Mouse (Mus musculus) hindbrain, embryonic 10.5 days (tissue): ENCODE results near the gene Gemin5. TPM values are rescaled to one million over a fixed set of nuclear protein-coding genes. Genes with fewer than 3 reads are reported as not detected.

Source experiments
- DNase-seq: peaks from one replicate; pipeline ENCODE4 v3.0.0-alpha.2; 2017; ENCODE audit warnings: low spot score
- H3K27ac ChIP-seq: fragments of 300-500 bp; sonication (generic); 2 replicates; pipeline ENCODE4 v1.5.1; 2016; ENCODE audit warnings: mild to moderate bottlenecking, moderate library complexity
- H3K27me3 ChIP-seq: fragments of 300-500 bp; sonication (generic); 2 replicates; pipeline ENCODE4 v1.6.1; 2016; ENCODE audit warnings: mild to moderate bottlenecking; ENCODE audit not compliant: poor library complexity, insufficient read depth, severe bottlenecking
- H3K36me3 ChIP-seq: fragments of 300-500 bp; sonication (generic); 2 replicates; pipeline ENCODE4 v1.6.1; 2016; ENCODE audit warnings: mild to moderate bottlenecking, moderate library complexity
- H3K4me1 ChIP-seq: fragments of 300-500 bp; sonication (generic); replicated peaks from 2 replicates; pipeline ENCODE4 v1.6.1; 2016; ENCODE audit warnings: mild to moderate bottlenecking
- H3K4me3 ChIP-seq: fragments of 300-500 bp; sonication (generic); 2 replicates; pipeline ENCODE4 v1.5.1; 2016; ENCODE audit warnings: mild to moderate bottlenecking, moderate library complexity
- H3K9me3 ChIP-seq: fragments of 300-500 bp; sonication (generic); 2 replicates; pipeline ENCODE4 v1.6.1; 2016; ENCODE audit warnings: mild to moderate bottlenecking, moderate library complexity
- WGBS: fragments of 180-500 bp; shearing (Covaris S2); methylation state at CpG from one replicate; pipeline ENCODE4 v1.1.7; 2016; 5-methylcytosine and 5-hydroxymethylcytosine counted together
- polyA plus RNA-seq: library from polyadenylated mRNA; unstranded; fragments of >200 nt; fragmentation: Nextera tagmentation; extraction: Ambion mirVana; gene quantifications from 2 replicates; pipeline ENCODE4 v1.2.1, GENCODE M21; 2016

The Gemin5 gene
- polyA plus RNA-seq, 1 experiment from 2014 or later, result 27.0 TPM

DNA sequence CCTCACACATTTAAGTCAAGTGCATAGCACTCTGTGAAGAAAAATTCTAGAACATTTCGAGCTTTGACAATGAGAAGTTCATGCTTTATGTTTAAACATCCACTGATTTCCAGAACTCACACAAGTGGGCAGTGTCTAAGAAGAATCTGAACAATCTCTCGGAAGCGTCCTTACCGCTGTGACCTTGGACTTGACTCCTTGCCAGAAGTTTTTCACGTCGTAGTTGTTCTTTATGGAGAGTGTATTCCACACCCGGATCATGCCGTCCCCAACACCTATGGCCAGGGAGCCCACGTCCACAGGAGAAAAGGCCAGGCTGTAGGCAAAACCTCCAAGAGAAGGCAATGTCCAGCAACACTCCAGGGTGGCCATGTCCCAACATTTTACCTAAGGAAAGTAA lies 12.9 kb downstream of the Gemin5 start:
- H3K27me3 ChIP-seq, result no peaks in the 10 kb centered on the region
- no peak for DNase-seq
- WGBS, result 96% methylated on average over 9 of the region's 9 CpGs
- no peaks in the 10 kb centered on the region for H3K4me1 ChIP-seq
- no peak overlapping the region for H3K4me3 ChIP-seq
- H3K36me3 ChIP-seq, result peaks cover 99% of the 10 kb centered on the region
- no peaks in the 10 kb centered on the region for H3K9me3 ChIP-seq
- no peak overlapping the region for H3K27ac ChIP-seq

DNA sequence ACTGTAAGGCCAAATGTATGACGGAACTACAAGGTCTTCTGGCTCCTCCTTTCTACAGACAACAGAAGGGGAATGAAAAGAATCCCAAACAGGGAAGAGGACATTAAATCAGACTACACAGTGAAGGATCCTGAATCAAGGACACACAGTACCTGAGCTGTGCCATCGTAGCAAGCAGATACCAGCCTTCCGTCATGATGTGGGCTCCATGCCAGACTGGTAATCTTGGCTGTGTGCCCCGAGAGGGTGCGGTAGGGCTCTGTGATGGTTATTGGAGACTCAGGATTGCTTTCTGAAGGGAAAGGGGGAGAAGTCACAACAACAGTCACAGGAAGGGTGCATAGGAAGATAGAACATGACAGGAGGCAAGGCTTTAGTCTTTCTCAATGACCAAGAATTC lies 22.1 kb downstream of the Gemin5 start:
- no peak for DNase-seq
- no peak overlapping the region for H3K27ac ChIP-seq
- no peaks in the 10 kb centered on the region for H3K4me1 ChIP-seq
- H3K36me3 ChIP-seq, result peaks cover 98% of the 10 kb centered on the region
- H3K27me3 ChIP-seq, result no peaks in the 10 kb centered on the region
- no peak overlapping the region for H3K4me3 ChIP-seq
- H3K9me3 ChIP-seq, result peaks cover 4% of the 10 kb centered on the region; the same call in 1 of the 2 replicates
- WGBS, result 95% methylated on average over 5 of the region's 5 CpGs

DNA sequence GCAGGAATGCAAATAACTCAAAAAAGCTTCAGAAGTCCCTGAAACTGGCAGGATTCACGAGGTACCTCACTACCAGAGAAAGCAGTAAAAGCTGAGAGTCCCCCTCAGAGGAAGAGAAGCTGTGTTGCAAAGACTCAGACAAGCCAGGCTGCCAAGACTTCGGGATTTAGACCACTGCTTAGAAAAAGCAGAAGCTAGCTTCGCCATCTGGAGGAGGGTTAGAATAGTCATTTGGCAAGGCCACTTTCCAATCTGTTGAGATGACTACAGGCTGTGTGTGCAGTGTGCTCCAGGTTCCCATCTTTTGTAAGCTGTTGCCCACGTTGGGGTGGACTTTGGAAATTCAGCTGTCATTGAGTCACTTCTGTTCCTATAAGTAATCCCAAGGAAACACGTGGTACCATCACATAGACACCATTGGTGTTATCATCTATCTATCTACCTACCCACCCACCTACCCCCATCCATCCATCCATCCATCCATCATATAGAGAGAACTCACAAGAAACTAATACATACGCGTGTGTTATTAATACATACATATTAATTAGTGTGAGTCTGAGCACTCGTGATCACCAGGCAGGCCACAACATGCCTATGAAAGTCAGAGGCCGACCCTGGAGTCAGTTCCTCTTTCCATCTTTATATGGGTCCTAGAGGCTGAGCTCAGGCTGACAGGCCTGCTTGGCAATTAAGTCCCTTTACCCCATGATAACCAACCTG lies 24.5 kb downstream of the Gemin5 start:
- no peak for DNase-seq
- 92% methylated on average over 9 of the region's 9 CpGs for WGBS
- Histone ChIP-seq H3K27ac (no peak overlapping the region), H3K4me1 (peaks cover 4% of the 10 kb centered on the region; the same call in 1 of the 2 replicates), H3K4me3 (no peak overlapping the region), H3K36me3 (peaks cover 98% of the 10 kb centered on the region), H3K27me3 (no peaks in the 10 kb centered on the region), H3K9me3 (peaks cover 4% of the 10 kb centered on the region; the same call in 1 of the 2 replicates)

DNA sequence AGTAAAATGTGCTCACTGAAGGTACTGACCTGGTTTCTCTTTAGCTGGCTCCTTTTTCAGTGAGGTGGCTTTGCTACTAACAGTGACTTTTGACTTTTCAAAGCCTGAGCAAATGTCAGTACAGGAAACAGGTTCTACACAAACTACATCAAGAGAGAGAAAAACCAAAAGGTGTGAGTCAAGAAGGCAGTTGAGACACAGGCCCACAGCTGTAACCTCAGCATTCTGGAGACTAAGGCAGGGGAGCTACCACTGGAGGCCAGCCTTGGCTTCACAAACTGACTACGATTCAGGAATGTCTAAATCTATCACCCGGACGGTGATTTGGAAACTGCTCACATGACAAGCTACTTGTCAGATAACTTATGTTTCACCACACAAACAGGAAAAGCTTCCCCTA lies 28.9 kb downstream of the Gemin5 start:
- 93% methylated on average over 3 of the region's 3 CpGs for WGBS
- H3K4me3 ChIP-seq, result no peak overlapping the region
- peaks cover 7% of the 10 kb centered on the region; the same call in 1 of the 2 replicates for H3K4me1 ChIP-seq
- no peaks in the 10 kb centered on the region for H3K27me3 ChIP-seq
- H3K9me3 ChIP-seq, result no peaks in the 10 kb centered on the region
- H3K27ac ChIP-seq, result no peak overlapping the region; the same call in 1 of the 2 replicates
- no peak for DNase-seq
- H3K36me3 ChIP-seq, result peaks cover 98% of the 10 kb centered on the region

DNA sequence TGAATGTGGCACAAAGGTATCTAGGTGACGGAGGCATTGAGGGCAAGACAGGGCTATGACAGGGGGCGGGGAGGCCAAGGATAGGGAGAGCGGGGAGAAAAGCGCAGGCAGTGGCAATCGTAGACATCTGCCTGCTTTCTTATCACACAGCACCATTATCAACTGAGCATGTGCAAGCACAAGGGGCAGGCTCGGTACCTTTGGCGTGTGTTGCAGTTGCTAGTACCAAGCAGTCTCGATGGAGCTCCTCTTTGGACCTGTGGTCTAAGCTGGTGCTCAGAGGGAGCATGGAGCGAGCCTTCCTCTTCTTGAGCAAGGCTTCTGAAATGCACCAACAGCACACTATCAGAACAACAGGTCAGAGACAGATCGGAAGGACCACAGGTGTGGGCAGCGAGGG lies 29.5 kb downstream of the Gemin5 start:
- DNase-seq, result peak; percentile 16
- Histone ChIP-seq H3K27me3 (no peaks in the 10 kb centered on the region), H3K9me3 (no peaks in the 10 kb centered on the region), H3K4me1 (peaks cover 7% of the 10 kb centered on the region; the same call in 1 of the 2 replicates), H3K36me3 (peaks cover 98% of the 10 kb centered on the region), H3K27ac (no peak overlapping the region; the same call in 1 of the 2 replicates), H3K4me3 (no peak overlapping the region)
- 85% methylated on average over 11 of the region's 11 CpGs for WGBS

DNA sequence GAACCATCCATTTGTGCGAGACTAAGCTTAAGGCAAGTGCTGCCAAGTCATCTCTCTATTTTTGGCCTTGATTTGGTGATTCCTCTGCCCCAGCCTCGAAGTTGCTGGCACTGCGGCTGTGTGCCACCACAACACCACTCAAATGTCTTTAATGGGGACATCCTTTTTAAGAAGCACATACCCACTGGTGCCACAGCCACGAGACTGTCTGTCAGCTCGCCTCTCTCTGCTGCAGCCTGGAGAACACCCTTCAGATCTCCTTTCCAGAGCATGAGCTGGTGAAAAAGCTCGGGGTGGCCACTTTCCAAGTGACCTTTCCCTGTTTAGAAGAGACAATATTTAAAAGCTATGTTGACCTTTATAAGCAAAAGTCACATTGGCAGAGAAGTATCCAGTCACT lies 31.7 kb downstream of the Gemin5 start:
- Histone ChIP-seq H3K4me1 (peaks cover 7% of the 10 kb centered on the region; the same call in 1 of the 2 replicates), H3K9me3 (no peaks in the 10 kb centered on the region), H3K27ac (no peak overlapping the region), H3K36me3 (peaks cover 100% of the 10 kb centered on the region), H3K4me3 (no peak overlapping the region), H3K27me3 (no peaks in the 10 kb centered on the region)
- WGBS, result 90% methylated on average over 6 of the region's 6 CpGs
- no peak for DNase-seq

DNA sequence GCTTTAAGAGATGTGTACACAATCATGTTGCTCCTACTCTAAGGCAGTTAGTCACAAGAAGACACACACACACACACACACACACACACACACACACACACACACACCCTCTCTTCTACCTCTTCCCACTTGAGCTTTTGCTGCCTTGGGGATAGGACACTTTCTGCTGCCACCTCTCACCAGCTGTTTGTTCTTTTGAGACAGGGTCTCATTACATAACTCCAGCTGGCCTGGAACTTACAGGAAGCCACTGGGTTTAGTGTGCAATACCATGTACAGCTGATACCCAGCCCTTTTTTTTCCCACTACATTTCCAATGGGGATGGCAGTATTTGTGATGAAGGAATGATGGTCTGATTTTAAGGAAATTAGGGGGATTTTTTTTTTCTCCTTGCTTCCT lies 33.0 kb downstream of the Gemin5 start:
- DNase-seq, result no peak
- Histone ChIP-seq H3K27ac (no peak overlapping the region), H3K27me3 (no peaks in the 10 kb centered on the region), H3K4me3 (no peak overlapping the region), H3K4me1 (peaks cover 7% of the 10 kb centered on the region; the same call in 1 of the 2 replicates), H3K9me3 (no peaks in the 10 kb centered on the region), H3K36me3 (peaks cover 100% of the 10 kb centered on the region)

DNA sequence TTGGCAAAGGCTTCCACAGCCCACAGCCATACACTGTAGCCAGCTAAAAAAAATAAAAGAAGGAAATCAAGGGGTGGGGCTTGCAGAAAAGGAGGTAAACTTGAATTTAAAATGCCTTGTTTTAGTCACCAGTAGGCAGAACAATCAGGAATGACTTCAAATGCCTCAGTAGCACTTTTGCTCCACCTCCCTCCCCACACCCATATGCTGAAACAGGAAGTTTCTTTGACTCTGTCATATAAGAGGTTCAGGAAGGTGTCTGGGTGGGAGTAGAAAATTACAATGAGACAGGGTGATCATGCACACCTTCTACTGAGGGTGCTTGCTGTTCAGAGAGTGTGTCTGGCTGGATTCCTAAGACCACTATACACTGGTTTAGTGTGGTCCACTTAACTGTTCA lies 33.5 kb downstream of the Gemin5 start:
- no peaks in the 10 kb centered on the region for H3K27me3 ChIP-seq
- no peaks in the 10 kb centered on the region for H3K9me3 ChIP-seq
- H3K4me1 ChIP-seq, result peaks cover 7% of the 10 kb centered on the region; the same call in 1 of the 2 replicates
- no peak for DNase-seq
- H3K4me3 ChIP-seq, result no peak overlapping the region
- peaks cover 100% of the 10 kb centered on the region for H3K36me3 ChIP-seq
- H3K27ac ChIP-seq, result no peak overlapping the region

DNA sequence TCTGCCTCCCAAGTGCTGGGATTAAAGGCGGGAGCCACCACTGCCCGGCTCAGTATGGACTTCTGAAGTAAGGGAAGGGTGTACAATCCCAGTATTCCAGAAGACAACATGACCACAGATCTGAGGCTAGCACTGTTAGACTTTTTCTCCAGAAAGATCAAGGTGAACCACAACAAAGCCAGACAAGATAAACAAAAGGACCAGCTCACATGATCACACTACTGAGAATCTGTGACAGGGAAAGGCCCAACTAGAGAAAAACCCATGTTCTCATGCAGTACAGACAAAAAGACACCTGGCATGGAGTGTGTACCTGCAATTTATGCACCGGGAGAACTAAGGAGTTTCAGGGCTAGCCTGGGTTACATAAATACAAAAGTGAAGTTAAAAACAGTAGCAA lies 36.3 kb downstream of the Gemin5 start:
- no peak for DNase-seq
- peaks cover 100% of the 10 kb centered on the region for H3K36me3 ChIP-seq
- no peaks in the 10 kb centered on the region for H3K4me1 ChIP-seq
- H3K9me3 ChIP-seq, result no peaks in the 10 kb centered on the region
- no peak overlapping the region for H3K4me3 ChIP-seq
- 95% methylated on average over 3 of the region's 3 CpGs for WGBS
- no peaks in the 10 kb centered on the region for H3K27me3 ChIP-seq
- no peak overlapping the region for H3K27ac ChIP-seq

DNA sequence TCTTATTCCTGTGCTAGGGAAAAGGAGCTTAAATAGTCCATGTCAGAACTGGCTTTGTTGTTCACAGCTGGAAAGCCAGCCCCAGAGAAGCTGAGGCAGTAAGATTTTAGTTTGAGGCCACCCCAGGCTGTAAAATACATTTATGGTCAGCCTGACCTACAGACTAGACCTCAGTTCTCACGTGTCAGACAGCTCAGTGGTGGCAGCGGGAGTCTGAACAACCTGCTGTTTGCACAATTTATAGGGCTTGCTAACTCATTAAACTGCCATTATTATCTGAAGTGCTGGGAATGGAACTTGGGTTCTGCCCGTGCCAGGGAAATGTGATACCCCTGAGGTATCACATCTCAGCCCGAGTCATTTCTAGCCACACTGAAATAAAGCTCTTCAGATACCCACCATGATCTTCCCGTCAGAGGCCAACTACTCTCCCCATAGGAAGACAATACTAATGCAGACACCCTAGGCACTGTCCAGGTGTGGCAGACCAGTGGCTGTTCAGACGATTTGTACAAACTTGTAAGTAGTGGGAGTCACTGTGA lies 39.0 kb downstream of the Gemin5 start:
- Histone ChIP-seq H3K27me3 (no peaks in the 10 kb centered on the region), H3K27ac (no peak overlapping the region), H3K4me3 (no peak overlapping the region), H3K4me1 (no peaks in the 10 kb centered on the region), H3K9me3 (no peaks in the 10 kb centered on the region), H3K36me3 (peaks cover 100% of the 10 kb centered on the region)
- DNase-seq, result no peak
- 86% methylated on average over 6 of the region's 6 CpGs for WGBS

DNA sequence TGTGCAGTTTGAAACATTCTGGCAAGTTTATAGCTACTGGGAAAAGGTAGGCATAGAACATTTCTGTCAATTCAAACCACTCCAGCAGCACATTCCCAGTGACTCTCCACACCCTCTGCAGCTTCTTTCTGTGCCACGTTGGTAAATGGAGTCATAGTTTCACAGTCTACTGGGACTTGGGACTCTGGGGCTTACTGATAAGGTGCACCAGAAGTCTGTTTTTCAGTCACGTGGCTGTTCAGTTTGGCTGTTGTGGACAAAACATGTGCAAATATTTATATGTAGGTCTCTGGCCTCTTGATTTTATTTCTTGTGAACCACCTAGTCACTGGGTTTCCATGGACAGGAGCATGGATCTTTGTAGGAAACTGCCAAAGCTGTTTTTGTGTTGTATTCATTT lies 40.8 kb downstream of the Gemin5 start:
- H3K36me3 ChIP-seq, result peaks cover 100% of the 10 kb centered on the region

DNA sequence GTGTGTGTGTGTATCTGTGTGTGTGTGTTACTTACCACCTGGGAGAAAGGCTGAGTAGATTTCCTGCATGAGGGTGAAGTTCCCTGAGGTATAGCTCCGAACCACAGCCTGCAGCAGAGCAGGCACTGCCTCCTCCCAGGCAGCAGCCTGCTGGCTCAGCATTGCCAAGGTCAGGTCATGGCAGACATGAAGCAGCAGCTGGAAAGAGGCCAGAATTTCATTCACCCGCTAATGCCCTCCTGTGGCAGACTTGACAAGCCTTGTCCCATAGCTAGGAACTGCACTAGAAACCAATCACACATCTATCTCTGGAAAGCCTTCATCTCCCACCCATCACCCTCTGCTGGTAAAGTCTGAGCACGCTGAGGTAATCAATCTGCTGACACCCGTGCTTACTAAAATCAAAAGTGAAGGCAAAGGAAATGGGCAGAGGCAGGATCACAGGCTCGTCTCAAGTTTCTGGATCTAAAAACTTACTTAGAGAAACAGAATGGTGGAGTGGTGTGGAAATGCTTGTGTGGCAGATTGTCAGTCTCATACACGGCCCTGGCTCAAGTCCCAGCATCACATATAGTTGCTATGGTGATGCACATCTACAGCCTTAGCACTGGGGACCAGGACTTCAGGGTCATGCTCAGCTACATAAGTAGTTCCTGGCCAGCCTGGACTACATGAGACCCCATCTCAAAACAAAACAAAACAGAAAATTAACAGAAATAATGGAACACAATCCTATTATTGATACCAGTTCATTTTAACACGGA lies 41.8 kb downstream of the Gemin5 start:
- Histone ChIP-seq H3K36me3 (peaks cover 100% of the 10 kb centered on the region), H3K4me3 (no peak overlapping the region), H3K27ac (no peak overlapping the region), H3K27me3 (no peaks in the 10 kb centered on the region), H3K4me1 (no peaks in the 10 kb centered on the region), H3K9me3 (no peaks in the 10 kb centered on the region)
- WGBS, result 83% methylated on average over 7 of the region's 7 CpGs
- no peak for DNase-seq

More for the DNA sequence above, 40.8 kb downstream of the Gemin5 start:
- no peak overlapping the region for H3K27ac ChIP-seq
- no peaks in the 10 kb centered on the region for H3K9me3 ChIP-seq
- no peak for DNase-seq
- H3K4me3 ChIP-seq, result no peak overlapping the region
- WGBS, result 91% methylated on average over 2 of the region's 2 CpGs
- H3K4me1 ChIP-seq, result no peaks in the 10 kb centered on the region
- H3K27me3 ChIP-seq, result no peaks in the 10 kb centered on the region

DNA sequence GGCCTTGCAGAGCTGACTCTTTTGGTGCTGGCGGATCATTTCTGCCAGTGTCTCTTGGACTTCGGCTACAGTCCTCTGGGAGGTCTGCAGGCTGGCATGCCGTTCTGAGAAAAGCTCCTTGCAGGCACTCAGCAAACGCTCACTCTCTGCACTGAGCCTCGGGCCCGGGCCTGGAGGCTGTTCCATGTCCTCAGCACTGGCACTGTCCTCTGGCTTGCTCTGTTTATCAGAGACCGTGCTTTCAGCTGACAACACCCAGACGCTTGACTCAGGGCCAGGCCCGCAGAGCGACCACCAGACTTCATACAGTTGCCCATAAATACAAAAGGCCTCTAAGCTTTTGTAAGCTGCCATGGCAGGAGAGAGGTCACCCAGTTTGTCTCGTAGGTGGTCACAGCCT lies 43.3 kb downstream of the Gemin5 start:
- peaks cover 100% of the 10 kb centered on the region for H3K36me3 ChIP-seq
- WGBS, result 91% methylated on average over 11 of the region's 11 CpGs
- H3K9me3 ChIP-seq, result no peaks in the 10 kb centered on the region
- no peak overlapping the region for H3K27ac ChIP-seq
- no peak overlapping the region for H3K4me3 ChIP-seq
- 0 out of 2 replicates have a peak, but pooled peaks cover 2% of the 10 kb centered on the region for H3K4me1 ChIP-seq
- DNase-seq, result no peak
- no peaks in the 10 kb centered on the region for H3K27me3 ChIP-seq
